Mouse (Mus musculus) MEL-GATA-1-ER (cell line): ENCODE results near the gene Osbpl5.
"Not testable (repeated sequence)": the region's sequence is repeated elsewhere in the genome, so short reads cannot be mapped to it uniquely, and the experiment has no call there.

Experiments used
- DNase-seq: peaks from one replicate; pipeline ENCODE4 v3.0.0-alpha.2; 2012; ENCODE audit warnings: low read depth; ENCODE audit errors: extremely low read depth

The Osbpl5 gene

DNA sequence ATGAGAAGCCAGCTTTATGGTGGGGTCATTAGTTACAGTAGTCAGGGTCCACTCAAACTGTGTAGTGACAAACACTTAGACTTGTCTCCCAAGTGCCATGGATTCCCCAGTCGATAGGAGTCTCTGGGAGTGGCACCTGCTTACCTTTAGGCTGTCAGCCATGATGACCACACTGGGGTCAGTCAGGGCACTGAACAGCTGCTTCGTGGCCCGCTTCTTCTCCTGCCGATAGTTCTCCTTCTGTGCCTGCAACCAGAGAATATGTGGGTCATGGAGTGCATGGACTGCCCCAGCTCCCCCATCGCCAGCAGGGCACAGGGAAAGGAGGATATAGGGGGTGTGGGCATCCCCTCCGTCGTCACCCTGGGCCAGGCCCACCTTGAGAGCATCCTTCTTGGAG lies 47.4 kb downstream of the Osbpl5 start:
- DNase-seq = no peak

DNA sequence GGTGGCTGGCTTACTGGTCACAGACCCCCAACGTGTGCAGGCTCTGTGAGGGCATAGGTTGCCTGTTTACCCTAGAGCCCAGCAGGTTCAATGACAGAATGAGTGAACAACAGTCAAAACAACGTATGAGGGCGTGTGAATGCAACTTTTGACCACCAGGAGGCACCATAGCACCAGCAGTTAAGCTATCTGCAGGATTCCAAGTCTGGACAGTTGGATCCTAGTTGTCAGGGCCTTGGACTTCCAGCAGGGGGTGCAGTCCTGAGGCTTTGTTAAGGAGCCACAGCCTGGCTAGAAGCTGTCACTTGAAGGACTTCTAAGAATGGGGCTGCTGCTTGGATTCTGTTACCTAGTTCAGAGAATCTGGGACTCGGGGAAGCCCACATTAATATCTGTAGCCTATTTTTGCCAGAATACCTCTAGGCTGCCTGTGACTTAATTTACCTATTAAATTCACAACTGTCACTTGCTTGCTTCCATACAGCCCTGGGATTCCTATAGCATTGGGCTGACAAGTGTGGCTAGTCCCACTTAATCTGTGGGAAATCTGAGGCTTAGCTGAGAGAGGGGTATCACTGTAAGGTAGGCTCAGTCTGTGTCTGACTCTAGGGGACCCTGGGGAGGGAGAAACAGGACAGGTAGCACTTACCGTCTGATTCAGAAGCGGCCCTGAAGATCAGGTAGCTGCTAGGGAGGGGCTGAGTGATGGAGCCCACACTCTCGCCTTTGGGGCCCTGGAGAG lies 49.9 kb downstream of the Osbpl5 start:
- peak; percentile 77 for DNase-seq

DNA sequence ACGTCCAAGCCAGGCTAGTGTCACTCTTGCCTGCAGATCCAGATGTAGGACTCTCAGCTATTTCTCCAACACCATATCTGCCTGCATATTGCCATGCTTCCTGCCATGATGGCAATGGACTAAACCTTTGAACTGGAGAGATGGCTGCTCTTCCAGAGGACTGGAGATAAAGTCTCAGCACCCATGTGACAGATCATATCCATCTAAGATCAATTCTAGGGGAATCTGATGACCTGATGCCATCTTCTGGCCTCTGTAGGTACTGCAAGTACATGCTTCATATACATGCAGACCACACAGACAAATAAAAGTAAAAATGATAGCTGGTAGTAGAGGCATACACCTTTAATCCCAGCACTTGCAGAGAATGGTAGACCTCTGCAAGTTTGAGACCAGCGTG lies 60.6 kb downstream of the Osbpl5 start:
- peak; percentile 26 for DNase-seq

DNA sequence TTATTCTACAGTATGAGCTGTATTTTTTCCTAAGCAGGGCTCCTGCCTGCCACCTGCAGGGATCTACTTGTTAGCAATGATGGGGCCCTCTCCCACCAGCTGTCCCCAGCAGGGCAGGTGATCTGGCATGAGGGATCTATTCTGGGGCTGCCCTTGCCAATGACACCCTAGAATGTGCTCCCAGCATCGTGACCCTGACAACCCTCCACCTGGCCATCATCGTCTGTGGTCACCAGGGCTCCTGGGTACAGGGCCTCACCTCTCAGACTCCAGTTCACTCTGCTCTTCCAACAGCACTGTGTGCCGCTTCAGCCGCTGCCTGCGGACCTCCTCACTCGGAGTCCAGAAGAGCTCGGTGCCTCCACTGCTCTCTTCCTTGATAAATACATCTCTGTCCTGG lies 62.2 kb downstream of the Osbpl5 start:
- no peak for DNase-seq

DNA sequence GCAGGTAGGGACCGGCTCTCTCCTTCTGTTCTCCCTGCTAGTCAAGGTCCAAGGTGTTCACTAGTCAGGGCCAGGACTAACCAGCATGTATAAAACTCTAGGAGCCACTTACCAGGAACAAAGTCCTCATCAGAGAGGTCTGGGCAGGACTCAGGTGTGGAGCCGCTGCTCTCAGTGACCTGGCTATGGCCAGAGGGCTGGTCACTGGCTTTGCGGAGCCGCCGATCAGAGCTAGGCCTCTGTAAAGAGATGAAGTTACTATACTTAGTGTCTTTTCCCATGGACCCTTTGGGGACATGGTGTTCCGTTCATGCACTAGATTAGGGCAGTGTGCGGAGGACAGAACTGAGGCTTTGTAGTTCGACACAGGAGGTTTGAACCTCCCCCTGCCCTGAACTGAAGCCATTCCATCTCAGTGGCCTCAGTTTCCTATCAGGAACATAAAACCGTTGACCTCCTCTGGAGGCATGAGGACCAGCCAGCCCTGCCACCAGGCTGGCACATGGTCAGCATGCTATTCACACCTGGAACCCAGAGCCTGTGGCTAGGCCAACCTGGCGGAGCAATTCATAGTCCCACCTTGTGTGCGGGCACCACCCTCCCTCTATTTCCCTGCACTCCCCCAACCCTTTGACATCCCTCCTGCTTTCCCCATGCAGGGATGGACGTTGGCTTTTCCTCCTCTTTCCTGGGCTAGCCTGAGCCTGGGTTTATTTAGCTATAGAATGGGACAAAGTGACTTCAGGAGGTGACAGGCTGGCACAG lies 63.9 kb downstream of the Osbpl5 start:
- DNase-seq = no peak

DNA sequence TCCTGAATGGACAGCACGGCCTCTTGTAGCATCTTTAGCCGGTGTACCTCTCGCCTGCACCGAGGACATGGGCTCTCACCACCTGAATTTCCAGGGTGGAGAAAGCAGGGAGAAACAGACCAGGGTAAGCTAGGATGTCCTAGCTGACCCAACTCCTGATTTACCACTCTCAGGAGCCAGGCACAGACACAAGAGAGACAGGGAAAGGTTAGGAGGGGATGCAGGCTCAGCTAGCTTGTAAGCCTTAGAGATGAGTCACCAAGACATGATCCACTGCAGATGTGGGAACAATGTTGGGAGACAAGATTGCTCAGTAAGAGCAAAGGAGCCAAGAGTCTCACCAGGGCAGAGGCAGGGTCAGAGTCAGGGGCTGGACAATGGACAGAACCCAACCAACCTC lies 64.9 kb downstream of the Osbpl5 start:
- DNase-seq = no peak

DNA sequence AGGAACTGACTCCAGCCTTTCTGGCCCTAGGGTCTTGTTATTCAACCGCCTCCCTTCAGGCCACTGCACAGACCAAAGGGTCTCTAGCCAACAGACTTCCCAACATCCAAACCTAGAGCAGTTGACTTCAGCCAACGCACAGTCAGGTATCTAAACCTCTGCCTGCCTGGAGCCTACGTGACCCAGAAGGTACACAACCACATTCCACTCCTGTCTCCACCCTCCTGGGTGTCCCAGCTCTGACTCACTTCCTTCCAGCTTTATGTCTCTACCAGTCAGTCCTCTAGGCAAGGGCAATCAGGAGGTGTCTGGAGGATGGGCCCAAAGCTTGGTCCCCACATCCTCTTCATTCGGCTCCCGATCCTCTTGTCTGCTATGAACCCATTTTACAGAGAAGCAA lies 65.6 kb downstream of the Osbpl5 start:
- DNase-seq = no peak

DNA sequence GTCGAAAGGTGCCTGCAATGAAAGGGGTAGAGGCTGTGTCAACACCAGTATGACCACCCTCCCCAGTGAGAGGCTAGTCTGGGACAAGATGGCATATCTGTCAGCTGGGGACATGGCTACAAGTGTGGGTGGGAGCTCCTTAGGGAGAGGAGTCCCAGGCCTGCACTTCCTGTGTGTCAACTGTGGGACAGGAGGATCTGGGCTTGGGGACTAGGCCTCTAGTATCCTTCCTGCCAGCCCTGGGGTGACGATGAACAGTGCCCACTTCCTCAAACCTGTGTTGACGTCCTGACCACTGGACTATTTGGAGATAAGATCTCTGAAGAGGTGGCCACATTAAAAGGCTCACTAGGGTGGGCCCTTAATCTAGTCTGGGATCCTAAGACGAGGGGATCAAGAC lies 66.8 kb downstream of the Osbpl5 start:
- DNase-seq = no peak

DNA sequence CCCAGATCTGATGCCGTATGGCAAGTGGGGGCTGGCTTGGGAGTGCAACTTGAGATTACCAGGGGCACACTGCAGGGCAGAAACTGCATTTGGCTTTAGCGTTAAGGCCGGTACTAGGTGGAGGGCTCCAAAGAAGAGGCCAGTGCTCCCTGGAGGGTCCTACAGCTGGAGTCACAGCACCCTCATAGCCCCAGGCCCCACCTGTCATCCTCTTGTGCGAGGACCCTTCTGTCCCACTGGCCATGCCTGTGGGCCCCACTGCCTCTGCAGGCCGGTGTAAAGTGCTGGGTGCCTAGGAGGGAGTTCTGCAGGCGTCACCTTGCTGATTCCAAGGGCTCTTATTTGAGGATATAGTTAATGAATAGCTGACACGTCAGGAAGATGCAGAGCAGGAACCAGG lies 67.3 kb downstream of the Osbpl5 start:
- DNase-seq = no peak

DNA sequence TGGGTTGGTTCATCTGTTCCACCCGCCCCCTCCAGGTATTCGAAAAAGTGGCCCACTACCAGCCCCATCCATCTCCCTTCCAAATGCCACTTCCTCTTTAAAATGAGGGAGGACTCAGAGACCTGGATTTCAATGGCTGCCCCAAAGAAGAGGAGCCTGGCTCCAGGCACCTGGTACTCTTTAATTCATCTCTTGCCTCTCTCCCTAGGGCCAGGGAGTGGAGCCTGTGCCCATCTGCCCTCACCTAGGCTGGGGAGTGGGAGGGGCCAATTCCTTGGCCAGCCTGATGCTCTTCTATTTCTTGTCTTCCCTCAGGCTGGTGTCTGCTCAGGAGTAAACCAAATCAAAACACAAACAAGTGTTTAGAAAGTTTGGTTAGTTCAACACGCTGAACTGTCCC lies 70.1 kb downstream of the Osbpl5 start:
- not testable (repeated sequence) for DNase-seq

DNA sequence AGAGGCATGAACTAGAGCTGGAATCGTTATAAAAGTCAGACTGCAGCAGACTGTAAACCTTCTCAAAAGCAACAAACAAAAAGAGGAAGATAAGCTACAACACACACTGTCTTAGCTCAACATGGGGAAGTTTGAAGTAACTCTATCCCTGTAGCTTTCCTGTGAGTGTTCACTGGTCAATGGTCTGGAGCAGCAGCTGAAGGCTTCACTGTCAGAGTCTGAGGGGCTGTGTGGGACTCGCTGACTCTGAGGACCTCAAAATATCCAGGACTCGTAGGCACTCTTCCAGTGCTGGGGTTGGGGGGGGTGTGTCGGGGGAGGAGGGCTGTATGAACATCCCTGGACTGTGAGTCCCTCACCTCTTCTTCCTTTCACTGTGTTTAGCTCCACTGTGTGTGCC lies 70.6 kb downstream of the Osbpl5 start:
- DNase-seq = not testable (repeated sequence)

DNA sequence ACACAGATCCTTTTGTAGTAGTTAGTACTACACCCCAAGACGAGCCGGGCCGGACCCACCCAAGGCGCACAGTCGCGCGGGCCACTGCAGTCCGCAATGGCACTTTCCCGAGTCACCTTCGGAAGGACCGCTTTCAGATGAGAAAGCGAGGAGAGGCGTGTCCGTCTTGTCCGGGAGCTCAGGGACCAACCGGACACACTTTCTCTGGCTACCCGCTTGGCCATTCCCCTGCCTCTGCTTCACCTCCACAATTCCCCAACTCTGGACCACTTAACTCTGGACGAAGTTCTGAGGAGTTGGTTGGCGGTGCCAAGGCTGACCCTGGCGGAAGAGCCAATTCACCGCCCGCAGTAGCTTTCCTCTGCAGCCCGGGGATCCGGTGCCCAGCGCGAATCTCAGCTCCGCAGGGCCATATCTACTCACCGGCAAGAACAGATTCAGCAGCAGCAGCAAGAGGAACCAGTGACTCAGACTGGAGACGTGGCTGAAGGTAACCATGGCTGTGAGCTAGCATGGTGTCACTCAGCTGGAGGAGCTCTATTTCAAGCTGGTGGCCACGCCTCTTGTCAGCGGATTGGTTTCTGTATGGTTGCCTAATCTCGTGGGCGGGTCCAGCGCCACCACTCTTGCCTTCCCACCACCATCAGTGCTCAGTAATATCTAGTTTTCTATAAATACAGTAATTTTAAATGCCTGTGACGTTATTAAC lies 71.3 kb downstream of the Osbpl5 start, which contains the start of gene Tnfrsf23:
Gene Tnfrsf23 (minus strand): TSS at position 514 of the 709 bp plus-strand sequence.
- DNase-seq = peak; percentile 84

DNA sequence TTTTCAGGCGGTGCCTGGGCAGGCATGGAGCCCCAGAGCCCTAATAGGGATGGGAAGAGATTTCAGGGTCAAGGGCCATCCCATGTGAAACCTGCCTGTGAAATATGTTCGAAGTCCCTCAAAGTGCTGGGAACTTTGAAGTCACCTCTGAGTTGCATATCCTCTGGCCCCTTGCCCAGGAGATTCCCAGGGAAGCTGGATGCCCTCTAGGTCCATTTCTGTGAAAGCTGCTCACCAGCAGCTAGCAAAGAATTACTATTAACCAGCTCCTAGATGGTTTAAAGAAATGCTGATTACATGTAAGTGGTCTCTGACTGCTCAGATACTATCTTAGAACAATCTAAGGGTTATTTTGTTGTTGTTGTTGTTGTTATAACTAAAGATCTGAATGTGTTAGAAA lies 72.2 kb downstream of the Osbpl5 start:
- DNase-seq = not testable (repeated sequence)

DNA sequence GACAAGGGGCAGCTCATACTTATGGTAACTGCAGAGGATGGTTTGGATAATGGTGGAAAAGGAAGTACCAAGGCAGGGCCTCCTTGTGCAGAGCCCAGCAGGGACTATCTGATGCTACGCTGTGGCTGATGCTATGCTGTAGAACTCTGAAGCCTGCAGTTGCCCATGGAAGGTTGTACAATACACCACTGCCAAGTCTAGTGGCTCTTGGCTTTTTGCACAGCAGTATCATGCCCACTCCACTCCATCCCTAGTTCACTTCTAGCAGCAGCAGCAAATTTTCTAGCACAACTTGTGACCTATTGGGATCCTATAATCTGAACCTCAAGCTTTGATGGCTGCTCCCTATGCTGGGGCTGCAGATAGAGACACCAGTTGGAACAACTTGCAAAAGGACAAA lies 75.2 kb downstream of the Osbpl5 start:
- no peak for DNase-seq

DNA sequence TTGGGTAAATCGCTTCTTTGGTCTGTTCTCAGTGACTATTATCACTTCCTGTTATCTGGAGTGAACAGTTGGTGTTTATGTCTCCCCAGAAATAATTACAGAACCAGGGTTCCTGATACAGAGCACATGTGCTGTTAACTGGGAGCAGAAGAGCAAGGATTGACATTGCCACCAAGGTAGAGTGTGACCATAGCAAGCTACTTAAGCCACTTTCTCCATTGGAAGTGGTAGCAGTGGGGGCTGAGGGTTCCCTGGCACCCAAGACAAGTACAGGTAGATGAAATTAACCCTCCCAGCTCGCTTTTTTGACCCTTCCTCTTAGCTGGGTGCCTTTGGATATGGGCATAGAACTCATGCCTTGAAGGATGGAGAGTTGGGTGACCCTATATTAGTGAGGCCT lies 75.9 kb downstream of the Osbpl5 start:
- DNase-seq = not testable (repeated sequence)

DNA sequence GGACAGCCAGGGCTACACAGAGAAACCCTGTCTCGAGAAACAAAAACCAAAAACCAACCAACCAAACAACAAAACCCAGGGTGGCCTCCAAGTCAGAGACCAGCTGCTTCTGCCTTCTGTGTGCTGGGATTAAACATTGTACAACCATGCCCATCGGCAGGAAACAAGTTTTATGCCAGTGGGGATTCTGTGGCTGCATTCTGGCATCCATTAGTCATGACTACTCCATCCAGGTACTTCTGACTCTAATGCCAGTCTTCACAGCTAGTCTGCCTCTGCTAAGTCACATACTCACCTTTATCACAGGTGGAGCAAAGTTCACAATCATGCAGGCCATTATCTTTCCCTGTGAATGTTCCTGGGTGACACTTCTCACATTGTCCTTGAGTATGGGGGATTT lies 77.1 kb downstream of the Osbpl5 start:
- not testable (repeated sequence) for DNase-seq

DNA sequence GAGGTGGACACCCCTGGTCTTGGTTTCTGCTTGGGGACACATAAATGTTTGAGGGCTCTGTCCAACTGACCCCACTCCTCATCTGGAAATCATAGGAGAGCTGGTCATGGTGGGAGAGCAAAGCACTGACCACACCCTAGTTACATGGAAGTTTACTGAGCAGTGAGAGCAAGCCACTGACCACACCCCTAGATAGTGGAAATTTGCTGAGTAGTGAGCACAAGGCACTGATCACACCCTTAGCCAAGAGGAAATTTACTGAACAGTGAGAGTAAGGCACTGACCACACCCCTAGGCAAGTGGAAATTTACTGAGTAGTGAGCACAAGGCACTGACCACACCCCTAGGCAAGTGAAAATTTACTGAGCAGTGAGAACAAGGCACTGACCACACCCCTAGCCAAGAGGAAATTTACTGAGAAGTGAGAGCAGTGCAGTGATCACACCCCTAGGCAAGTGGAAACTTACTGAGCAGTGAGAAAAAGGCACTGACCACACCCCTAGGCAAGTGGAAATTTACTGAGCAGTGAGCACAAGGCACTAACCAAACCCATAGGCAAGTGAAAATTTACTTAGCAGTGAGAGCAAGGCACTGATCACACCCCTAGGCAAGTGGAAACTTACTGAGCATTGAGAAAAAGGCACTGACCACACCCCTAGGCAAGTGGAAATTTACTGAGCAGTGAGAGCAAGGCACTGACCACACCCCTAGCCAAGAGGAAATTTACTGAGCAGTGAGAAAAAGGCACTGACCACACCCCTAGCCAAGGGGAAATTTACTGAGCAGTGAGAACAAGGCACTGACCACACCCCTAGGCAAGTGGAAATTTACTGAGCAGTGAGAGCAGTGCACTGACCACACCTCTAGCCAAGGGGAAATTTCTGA lies 90.1 kb downstream of the Osbpl5 start:
- peak; percentile 25 for DNase-seq

DNA sequence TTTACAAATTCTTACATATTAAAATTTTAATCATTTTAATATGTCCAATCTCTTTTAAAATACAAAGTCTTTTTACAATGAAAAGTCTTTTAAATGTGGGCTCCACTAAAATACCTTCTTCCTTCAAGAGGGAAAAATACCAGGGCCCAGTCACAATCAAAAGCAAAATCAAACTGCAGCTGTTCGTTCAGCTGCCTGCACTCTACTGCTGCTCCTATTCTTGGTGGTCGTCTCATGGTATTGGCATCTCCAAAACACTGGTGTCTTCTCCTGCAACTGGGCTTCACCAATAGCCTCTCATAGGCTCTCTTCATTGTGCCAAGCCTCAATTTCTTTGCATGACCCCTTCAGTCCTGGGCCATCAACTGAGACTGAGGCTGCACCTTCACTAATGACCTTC lies 93.3 kb downstream of the Osbpl5 start:
- no peak for DNase-seq

DNA sequence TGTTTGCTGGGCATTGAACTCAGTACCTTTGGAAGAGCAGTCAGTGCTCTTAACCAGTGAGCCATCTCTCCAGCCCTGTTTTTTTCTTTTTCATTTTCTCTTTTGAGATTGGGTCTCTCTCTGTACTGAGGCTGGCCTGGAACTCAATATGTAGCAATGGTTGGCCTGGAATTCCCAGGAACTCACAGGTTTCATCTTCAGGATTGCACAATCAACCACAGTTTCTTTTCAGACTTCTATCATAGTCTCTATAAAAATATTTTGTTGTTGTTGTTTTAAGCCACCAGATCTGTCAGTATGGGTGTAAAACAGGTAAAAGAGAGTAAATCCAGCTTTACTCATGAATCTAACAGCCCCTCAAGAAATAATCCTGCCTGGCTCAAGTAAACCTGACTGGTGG lies 96.0 kb downstream of the Osbpl5 start:
- no peak for DNase-seq

DNA sequence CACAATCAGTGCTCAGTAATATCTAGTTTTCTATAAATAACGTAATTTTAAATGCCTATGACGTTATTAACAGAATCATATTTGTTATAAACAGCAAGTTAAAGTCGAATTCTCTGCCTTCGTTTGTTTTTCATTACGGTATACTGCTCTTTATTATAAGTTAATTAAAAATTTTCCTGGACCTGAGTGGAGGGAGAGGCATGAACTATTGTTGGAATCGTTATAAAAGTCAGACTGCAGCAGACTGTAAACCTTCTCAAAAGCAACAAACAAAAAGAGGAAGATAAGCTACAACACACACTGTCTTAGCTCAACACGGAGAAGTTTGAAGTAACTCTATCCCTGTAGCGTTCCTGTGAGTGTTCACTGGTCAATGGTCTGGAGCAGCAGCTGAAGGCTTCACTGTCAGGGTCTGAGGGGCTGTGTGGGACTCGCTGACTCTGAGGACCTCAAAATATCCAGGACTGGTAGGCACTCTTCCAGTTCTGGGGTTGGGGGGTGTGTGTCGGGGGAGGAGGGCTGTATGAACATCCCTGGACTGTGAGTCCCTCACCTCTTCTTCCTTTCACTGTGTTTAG lies 106.9 kb downstream of the Osbpl5 start:
- DNase-seq = not testable (repeated sequence)
